Mouse (Mus musculus) urinary bladder, adult 2 months (tissue): ENCODE data around the gene Ppy. TPM values are rescaled to one million over a fixed set of nuclear protein-coding genes. Genes with fewer than 3 reads are reported as not detected.

Experiments used
- DNase-seq: peaks from one replicate; pipeline ENCODE4 v3.0.0; 2022; ENCODE audit warnings: low spot score
- polyA plus RNA-seq: library from polyadenylated mRNA; depleted of rRNA; stranded (reverse); fragments of >200 nt; gene quantifications from 2 replicates; pipeline ENCODE4 v1.2.3, GENCODE M21; 2012

Gene Ppy
- polyA plus RNA-seq, 1 experiment = 0.51 TPM

GRCm38 (mm10) chr11:102087931-102088898, 12.9 kb downstream of the Ppy start, which contains the start of gene Mpp2:
TSS of gene Mpp2 (minus strand) at chr11:102088515.
- peak; percentile 57 for DNase-seq

GRCm38 (mm10) chr11:102087081-102087751, 13.9 kb downstream of the Ppy start:
- DNase-seq = peak; percentile 64

DNA sequence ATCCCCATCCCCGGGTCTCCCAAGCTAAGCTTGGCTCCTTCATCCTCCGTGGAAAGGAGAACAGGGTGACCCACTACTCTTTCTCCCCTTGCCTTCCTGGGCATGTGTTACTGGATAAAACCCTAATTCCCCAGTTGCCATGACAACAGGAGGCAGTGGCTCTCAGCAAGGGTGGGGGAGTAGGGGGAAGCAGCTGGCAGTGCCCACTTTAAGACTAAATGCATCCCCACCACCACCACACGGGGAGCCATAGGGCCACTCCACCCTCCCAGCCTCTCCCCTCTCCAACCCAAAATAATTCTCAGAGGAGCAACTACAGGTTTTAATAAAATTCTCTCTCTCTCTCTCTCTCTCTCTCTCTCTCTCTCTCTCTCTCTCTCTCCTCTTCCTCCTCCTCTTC, 14.8 kb downstream of the Ppy start:
- no peak for DNase-seq

DNA sequence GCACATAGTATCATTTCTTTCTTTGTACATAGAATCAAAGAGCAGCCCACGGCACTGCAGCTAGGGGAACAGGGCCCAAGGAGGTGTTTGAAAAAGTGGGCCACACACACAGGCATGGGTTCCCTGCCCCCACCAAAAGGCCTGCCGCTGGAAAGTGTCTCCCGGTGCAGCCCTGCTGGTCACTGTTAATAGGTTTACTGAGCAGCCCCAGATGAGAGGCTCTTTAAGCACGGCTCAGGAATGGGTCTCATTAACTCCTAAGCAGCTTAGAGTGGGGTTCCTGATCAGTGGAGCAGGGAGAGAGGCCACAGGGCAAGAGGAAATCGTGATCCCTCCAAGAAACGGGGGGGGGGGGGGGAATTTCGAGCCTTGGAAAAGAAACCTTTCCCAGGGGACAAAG, 17.0 kb downstream of the Ppy start:
- DNase-seq = no peak

GRCm38 (mm10) chr11:102083193-102083592, 17.9 kb downstream of the Ppy start:
- no peak for DNase-seq

DNA sequence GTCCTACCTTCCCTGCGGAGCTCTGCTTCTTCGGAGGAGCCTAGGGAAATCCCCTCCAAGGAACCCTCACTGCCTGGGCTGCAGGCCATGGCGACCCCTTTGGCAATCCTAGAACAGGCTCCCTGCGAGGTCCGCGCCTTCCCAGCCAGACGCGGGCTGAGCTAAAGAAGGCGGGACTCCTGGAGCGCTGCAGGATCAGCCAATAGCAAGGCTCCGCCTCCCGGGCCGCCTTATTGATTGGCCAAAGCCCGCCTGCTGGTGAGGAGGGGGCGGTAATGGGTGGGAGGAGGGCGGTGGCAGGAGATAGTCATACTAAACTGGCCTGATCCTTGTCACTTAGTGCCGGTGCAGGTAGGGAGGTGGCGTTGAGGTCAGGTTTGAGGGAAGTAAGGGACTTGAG, 18.8 kb downstream of the Ppy start:
- DNase-seq = no peak

GRCm38 (mm10) chr11:102073722-102074121, 27.4 kb downstream of the Ppy start:
- DNase-seq = no peak

DNA sequence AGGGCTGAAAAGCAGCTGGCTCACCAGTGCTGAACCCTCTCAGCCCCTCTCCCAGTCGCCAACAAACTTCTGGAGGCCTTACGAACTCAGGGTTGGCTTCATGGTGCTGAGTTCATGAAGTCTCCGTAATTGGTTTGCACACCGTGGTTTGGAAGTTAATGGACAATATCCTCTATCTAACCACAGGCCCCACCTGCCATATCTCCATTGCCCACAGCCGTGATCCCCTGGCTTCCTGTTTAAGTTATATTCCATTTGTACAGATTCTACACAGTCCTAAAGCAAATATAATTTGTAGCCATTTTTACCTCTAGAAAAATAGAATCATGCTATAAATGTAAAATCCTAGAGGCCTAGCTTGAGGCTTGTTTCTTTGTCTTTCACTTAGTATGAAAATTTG, 28.4 kb downstream of the Ppy start:
- no peak for DNase-seq

DNA sequence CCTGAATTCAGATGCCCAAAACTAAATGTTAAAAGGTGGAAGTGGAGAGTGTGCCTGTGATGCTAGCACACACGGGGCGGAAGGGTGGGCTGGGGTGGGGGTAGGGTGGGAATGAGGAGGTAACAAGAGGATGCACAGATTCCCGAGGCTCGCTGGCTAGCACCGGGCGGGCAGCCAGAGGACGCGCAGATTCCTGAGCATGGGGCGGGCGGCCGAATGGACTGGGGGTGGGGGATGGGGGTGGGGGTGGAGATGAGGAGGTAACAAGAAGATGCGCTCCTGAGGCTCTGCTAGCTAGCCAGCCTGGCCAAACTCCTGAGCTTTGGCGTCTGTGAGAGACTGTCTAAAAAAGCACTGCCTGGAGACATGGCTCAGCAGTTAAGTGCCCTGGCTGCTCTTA, 30.7 kb downstream of the Ppy start:
- DNase-seq = no peak

- DNase-seq = no peak
These were observed 31.5 kb downstream of the Ppy start for GRCm38 (mm10) chr11:102069633-102070032.

DNA sequence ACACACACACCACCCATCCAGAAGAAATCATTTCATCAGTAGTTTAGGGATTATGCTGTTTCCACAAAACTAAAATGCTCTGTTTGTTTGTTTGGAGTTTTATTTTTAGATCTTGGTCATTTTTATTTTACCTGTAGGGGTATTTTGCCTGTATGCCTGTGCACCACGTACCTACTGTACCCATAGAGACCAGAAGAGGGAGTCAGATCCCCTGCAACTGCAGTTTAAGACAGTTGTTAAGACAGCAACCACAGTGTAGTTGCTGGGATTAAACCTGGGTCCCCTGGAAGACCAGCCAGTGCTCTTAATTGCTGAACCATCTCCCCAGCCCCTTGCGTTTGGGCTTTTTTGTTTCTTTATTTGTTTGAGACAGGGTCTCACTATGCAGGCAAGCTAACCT, 32.1 kb downstream of the Ppy start:
- no peak for DNase-seq

DNA sequence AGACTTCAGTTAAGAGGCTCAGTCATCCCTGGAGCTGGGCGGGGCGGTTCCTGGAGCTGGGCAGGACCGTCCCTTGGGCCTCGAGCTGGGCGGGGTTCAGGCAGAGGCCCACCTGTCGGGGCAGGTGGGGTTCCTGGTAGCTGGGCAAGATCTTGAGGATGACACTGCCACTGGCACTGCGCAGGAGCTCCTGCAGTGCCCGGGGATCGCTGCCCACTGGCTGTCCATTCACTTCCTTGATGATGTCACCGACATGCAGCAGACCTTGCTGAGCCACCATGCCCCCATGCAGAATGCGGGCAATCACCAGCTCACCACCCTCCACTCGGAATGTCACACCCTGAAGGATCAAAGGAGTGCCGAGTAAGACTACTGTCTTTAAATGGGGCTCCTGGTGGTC, 38.0 kb downstream of the Ppy start:
- DNase-seq = no peak

- DNase-seq = no peak
These were observed 39.1 kb downstream of the Ppy start for GRCm38 (mm10) chr11:102061941-102062473.

- peak; percentile 47 for DNase-seq
These were observed 39.7 kb downstream of the Ppy start for GRCm38 (mm10) chr11:102061236-102061940.

GRCm38 (mm10) chr11:102053847-102054246, 47.3 kb downstream of the Ppy start:
- no peak for DNase-seq

DNA sequence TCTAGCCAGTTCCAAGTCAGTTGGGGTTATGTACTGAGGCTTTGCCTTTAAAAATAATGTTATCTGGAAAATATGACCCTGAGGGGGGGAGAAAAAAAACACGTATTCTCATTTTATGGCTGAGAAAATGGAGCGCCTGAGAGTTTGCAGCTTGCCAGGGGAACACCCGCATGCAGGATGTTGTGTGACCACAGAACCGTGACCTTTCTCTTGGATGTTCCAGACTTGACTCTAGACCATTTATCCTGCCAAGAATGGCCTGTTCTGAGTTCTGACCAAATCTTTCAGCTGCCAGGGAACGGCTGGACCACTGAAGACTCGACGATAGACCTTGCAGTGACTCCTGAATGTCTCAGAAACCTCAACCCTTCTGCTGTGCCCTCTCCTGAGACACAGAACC, 47.9 kb downstream of the Ppy start:
- no peak for DNase-seq

GRCm38 (mm10) chr11:102052697-102053096, 48.4 kb downstream of the Ppy start:
- no peak for DNase-seq

- DNase-seq = no peak
These were observed 49.2 kb downstream of the Ppy start for GRCm38 (mm10) chr11:102051954-102052353.

DNA sequence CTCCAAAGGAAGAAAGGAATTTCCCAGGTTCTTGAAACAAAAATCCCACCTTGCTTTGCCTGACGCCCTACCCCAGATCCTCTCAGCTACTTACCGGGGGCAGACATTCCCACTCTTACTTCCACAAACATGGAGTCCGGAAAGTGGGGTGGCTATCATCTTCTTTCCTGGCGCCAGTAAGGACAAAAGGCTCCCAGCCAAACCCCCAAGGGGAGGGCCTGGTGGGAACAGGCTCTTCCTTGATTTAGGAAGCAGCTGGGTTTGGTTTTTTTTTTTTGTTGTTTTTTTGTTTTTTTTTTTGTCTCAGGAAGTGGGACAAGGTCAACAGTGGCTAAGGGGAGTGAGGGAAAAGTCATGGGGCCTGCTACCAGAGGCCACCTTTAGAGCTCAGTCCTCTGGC, 49.6 kb downstream of the Ppy start:
- DNase-seq = no peak
